In the genomic region with DNA sequence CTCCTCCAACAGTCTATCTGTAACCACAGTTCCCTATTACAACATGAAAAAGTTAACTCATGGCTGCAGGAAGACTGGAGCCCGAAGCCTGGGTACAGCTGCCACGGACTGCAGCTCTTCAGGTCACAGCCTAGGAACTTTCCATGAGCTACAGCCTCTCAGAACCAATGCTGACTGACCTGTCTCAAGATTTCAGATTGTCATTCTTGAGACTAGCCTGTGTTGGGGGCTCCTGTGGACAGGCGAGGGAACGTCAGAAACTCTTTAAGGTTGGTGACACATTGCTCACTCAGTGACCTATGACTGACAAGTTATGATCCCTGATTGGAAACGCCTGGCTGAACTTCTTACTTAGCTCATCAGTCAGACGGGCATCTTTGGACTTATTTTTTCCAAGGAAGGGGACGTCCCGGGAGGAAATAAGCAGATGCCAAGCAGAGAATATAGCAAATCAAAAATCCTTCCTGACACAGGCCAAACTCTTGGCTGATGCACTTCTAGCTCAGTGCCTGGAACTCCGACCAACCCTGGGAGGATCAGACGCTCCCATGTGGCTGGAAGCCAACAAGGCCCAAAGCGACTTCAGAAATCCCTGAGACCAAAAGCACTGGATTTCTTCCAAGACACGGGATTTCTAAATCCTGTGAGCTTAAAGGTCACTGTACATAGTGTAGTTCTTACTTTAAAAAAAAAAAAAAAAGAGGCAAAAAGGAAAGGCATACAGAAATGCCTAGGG, we compare ENCODE assay signal across 8 mouse cellular contexts.
A peak's percentile ranks its signal among the peaks of the same experiment; 100 is the strongest.
DNase-seq lines count a peak whose midpoint lies in the region; ATAC-seq lines count a peak whose summit lies in the region.

No protein-coding gene starts in this region.

- no peaks in the 10 kb centered on the region for H3K36me3 ChIP-seq in forebrain, embryonic 14.5 days (ENCODE audit: control insufficient read depth, insufficient read depth, low read length)
- no peaks in the 10 kb centered on the region for H3K36me3 ChIP-seq in forebrain, embryonic 16.5 days (ENCODE audit: control insufficient read depth, insufficient read depth)

- 66% methylated on average over 12 of the region's 12 CpGs for WGBS in forebrain, embryonic 14.5 days
- 51% methylated on average over 12 of the region's 12 CpGs for WGBS in forebrain, embryonic 16.5 days

- no peak overlapping the region for H3K4me2 ChIP-seq in forebrain, embryonic 14.5 days (ENCODE audit: low read length)
- no peak overlapping the region for H3K4me2 ChIP-seq in forebrain, embryonic 16.5 days (ENCODE audit: low read length)

- no peak overlapping the region for H3K4me3 ChIP-seq in forebrain, embryonic 14.5 days (ENCODE audit: low read depth, low read length)
- no peak overlapping the region for H3K4me3 ChIP-seq in forebrain, embryonic 16.5 days (replicated peaks; ENCODE audit: low read length)

- H3K9me3 ChIP-seq in forebrain, embryonic 14.5 days (replicated peaks; ENCODE audit: control insufficient read depth, low read length), result no peaks in the 10 kb centered on the region
- H3K9me3 ChIP-seq in forebrain, embryonic 16.5 days (ENCODE audit: control insufficient read depth, low read length), result no peaks in the 10 kb centered on the region

- no peak overlapping the region for H3K9ac ChIP-seq in forebrain, embryonic 14.5 days (ENCODE audit: low read length)
- no peak overlapping the region for H3K9ac ChIP-seq in forebrain, embryonic 16.5 days (replicated peaks; ENCODE audit: low read depth, low read length)

- ATAC-seq in forebrain, embryonic 14.5 days, result no peak
- ATAC-seq in forebrain, embryonic 16.5 days, result no peak

- H3K27ac ChIP-seq in forebrain, embryonic 14.5 days (ENCODE audit: low read depth, low read length), result peak overlapping the region; percentile 48; the same call in 1 of the 2 replicates
- H3K27ac ChIP-seq in forebrain, embryonic 16.5 days (ENCODE audit: low read length), result no peak overlapping the region; the same call in 1 of the 2 replicates

- no peaks in the 10 kb centered on the region for H3K27me3 ChIP-seq in forebrain, embryonic 14.5 days (replicated peaks; ENCODE audit: control insufficient read depth, insufficient read depth, low read length)
- no peaks in the 10 kb centered on the region for H3K27me3 ChIP-seq in forebrain, embryonic 16.5 days (replicated peaks; ENCODE audit: control insufficient read depth, insufficient read depth, low read length)

- peak; percentile 53 for DNase-seq in forebrain, embryonic 14.5 days (ENCODE audit: low spot score)
- peak; percentile 73 to 91 for DNase-seq in adrenal gland, adult (ENCODE audit: inconsistent age in 2 of 2, low spot score in 1 of 2)
- peak; percentile 83 to 88 for DNase-seq in heart, adult 18-20 months
- DNase-seq in kidney, adult 9 months, result peak; percentile 90
- DNase-seq in skeletal muscle tissue, adult 2 months (ENCODE audit: low read depth, low spot score), result peak; percentile 85
- DNase-seq in layer of hippocampus, postnatal 10 days (ENCODE audit: low spot score in 2 of 2), result no peak
- DNase-seq in right cerebral cortex, postnatal 25 days, result no peak

- peaks cover 37% of the 10 kb centered on the region for H3K4me1 ChIP-seq in forebrain, embryonic 14.5 days (ENCODE audit: control insufficient read depth, insufficient read depth, low read length)
- H3K4me1 ChIP-seq in forebrain, embryonic 16.5 days (replicated peaks; ENCODE audit: control insufficient read depth, insufficient read depth, low read length), result peaks cover 45% of the 10 kb centered on the region

Comparison
In these comparisons a context has a peak if more than half of its experiments do, and no peak if none do; other contexts are left out.
1. DNase-seq: peak in forebrain, embryonic 14.5 days (single experiment), adrenal gland, adult (2 of 2), heart, adult 18-20 months (2 of 2), kidney, adult 9 months (single experiment) and skeletal muscle tissue, adult 2 months (single experiment); none in layer of hippocampus, postnatal 10 days (0 of 2) and right cerebral cortex, postnatal 25 days (single experiment).